Mouse (Mus musculus) lung, embryonic 14.5 days (tissue): Measurements from ENCODE around the gene Jarid2. TPM values are rescaled to one million over a fixed set of nuclear protein-coding genes. Genes with fewer than 3 reads are reported as not detected.

Experiments
- ATAC-seq: fragments of 200-750 bp; cut with Nextera tagmentation; 2 replicates; pipeline ENCODE4 v1.8.0; 2017; ENCODE audit warnings: mild to moderate bottlenecking, moderate TSS enrichment, moderate library complexity; ENCODE audit not compliant: insufficient read depth
- DNase-seq: peaks from one replicate; pipeline ENCODE4 v3.0.0-alpha.2; 2015
- H3K27ac ChIP-seq: fragments of 300-500 bp; sonication (generic); 2 replicates; pipeline ENCODE4 v1.5.1; 2014; ENCODE audit warnings: low read depth, mild to moderate bottlenecking, moderate library complexity
- H3K27me3 ChIP-seq: fragments of 300-500 bp; sonication (generic); 2 replicates; pipeline ENCODE4 v1.6.1; 2014; ENCODE audit warnings: low read length, control low read depth; ENCODE audit not compliant: insufficient read depth
- H3K36me3 ChIP-seq: fragments of 300-500 bp; sonication (generic); 2 replicates; pipeline ENCODE4 v1.6.1; 2014; ENCODE audit warnings: control low read depth; ENCODE audit not compliant: insufficient read depth
- H3K4me1 ChIP-seq: fragments of 300-500 bp; sonication (generic); 2 replicates; pipeline ENCODE4 v1.6.1; 2014; ENCODE audit warnings: antibody characterized with exemption, control low read depth; ENCODE audit not compliant: insufficient read depth
- H3K4me2 ChIP-seq: fragments of 300-500 bp; sonication (generic); 2 replicates; pipeline ENCODE4 v1.6.1; 2014; ENCODE audit warnings: mild to moderate bottlenecking
- H3K4me3 ChIP-seq: fragments of 300-500 bp; sonication (generic); 2 replicates; pipeline ENCODE4 v1.5.1; 2014; ENCODE audit warnings: low read depth, low read length
- H3K9ac ChIP-seq: fragments of 300-500 bp; sonication (generic); 2 replicates; pipeline ENCODE4 v1.6.1; 2014
- H3K9me3 ChIP-seq: fragments of 300-500 bp; sonication (generic); 2 replicates; pipeline ENCODE4 v1.6.1; 2016; ENCODE audit warnings: low read depth, low read length, control low read depth
- CTCF ChIP-seq: IDR thresholded peaks from 2 replicates; pipeline ENCODE4 v1.5.1; 2016; ENCODE audit warnings: antibody characterized with exemption, low read depth
- WGBS: fragments of 180-500 bp; shearing (Covaris S2); extraction: QIAGEN DNeasy Blood & Tissue Kit; methylation state at CpG from one replicate; pipeline ENCODE4 v1.1.7; 2014; 5-methylcytosine and 5-hydroxymethylcytosine counted together
- polyA plus RNA-seq: library from polyadenylated mRNA; unstranded; fragments of >200 nt; fragmentation: Nextera tagmentation; extraction: Ambion mirVana; gene quantifications from 2 replicates; pipeline ENCODE4 v1.2.1, GENCODE M21; 2014

Gene Jarid2
- polyA plus RNA-seq, 1 experiment from 2014 or later: 18.4 TPM

DNA sequence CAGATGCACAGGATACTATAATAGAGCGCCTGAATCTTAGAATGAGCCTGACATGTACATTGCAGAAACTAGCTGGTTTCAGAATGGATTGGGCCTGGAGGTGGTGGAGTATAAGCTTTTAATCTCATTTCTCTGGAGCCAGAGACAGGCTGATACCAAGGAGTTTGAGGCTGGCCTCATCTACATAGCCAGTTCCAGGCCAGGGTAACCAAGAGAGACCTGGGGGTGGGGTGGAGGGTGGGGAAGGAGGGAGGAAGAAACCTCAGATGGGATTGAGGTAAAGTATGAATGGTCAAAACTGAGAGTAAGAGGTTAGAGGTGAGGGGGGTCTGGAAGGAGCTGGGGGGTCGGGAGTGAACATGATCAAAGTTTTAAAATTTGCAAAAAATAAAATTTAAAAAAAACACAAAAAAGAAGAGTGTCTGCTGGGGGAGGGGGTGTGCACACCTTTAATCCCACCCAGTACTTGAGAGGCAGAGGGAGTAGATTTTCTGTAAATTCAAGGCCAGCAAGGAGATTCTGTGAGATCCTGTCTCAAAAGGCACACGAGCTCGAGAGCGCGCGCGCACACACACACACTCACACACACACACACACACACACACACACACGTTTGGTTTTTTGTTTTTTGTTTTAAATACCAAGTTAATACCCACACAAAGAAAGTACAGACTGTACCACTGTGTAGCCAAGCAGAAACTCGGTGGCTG is 22.9 kb upstream of the Jarid2 start:
- Histone ChIP-seq H3K4me3 (no peak overlapping the region), H3K4me1 (no peaks in the 10 kb centered on the region), H3K27ac (no peak overlapping the region), H3K27me3 (no peaks in the 10 kb centered on the region), H3K36me3 (no peaks in the 10 kb centered on the region), H3K9ac (no peak overlapping the region), H3K9me3 (no peaks in the 10 kb centered on the region), H3K4me2 (no peak overlapping the region)
- no peak for ATAC-seq
- no peak for DNase-seq
- TF ChIP-seq CTCF: no peak
- WGBS: 75% methylated on average over 10 of the region's 10 CpGs

DNA sequence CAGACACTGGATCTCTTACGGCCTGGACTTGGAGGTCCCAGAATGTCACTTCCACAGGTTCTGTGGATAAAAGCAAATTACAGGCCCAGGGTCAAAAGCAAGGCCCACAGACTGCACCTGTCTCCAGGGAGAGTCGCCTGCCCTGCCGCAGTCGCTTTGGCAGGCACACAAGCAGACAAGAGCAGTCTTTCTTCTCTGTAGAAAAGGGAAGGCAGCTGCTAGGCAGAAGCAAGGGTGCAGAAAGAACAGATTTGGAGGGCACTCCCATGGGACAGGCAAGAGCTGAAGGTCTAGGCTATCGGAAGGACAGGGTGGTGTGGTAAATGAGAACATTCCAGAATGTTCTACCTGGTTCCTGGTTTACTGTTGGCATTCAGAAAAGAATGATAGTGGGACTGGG is 22.1 kb upstream of the Jarid2 start:
- no peak for TF ChIP-seq CTCF
- Histone ChIP-seq H3K4me2 (no peak overlapping the region), H3K4me1 (no peaks in the 10 kb centered on the region), H3K9me3 (no peaks in the 10 kb centered on the region), H3K27me3 (no peaks in the 10 kb centered on the region), H3K9ac (no peak overlapping the region), H3K27ac (no peak overlapping the region), H3K36me3 (no peaks in the 10 kb centered on the region), H3K4me3 (no peak overlapping the region)
- no peak for DNase-seq
- WGBS: 85% methylated on average over 5 of the region's 5 CpGs
- ATAC-seq: no peak

DNA sequence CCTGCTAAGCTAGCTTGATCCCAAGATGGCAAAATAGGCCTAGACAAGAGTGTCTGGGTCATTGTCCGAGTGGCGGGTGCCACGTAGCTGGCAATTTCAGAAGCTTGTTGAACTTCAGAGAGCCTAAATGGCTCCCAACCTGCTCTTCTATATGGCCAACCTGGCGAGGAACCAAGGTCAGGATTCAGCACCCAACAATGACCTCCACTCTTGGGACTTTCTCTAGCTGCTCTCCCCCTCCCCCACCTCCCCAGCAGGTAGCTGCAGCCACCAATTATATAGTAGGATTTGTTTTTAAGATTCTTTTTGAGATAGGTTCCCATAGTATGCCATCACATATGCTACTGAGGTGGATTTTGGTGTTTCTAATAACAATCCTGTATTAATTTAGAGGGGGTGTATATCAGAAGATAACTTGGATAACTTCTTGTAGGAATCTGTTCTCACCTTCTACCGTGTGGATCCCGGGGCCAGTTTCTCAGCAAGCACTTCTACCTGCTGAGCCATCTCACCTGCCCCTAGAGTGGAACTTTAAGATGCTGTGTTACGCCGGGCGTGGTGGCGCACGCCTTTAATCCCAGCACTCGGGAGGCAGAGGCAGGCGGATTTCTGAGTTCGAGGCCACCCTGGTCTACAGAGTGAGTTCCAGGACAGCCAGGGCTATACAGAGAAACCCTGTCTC is 20.8 kb upstream of the Jarid2 start:
- Histone ChIP-seq H3K9me3 (no peaks in the 10 kb centered on the region), H3K27ac (no peak overlapping the region), H3K36me3 (no peaks in the 10 kb centered on the region), H3K4me2 (no peak overlapping the region), H3K9ac (no peak overlapping the region), H3K4me3 (no peak overlapping the region), H3K4me1 (no peaks in the 10 kb centered on the region), H3K27me3 (no peaks in the 10 kb centered on the region)
- 89% methylated on average over 13 of the region's 14 CpGs for WGBS
- TF ChIP-seq CTCF: no peak
- no peak for DNase-seq
- no peak for ATAC-seq

DNA sequence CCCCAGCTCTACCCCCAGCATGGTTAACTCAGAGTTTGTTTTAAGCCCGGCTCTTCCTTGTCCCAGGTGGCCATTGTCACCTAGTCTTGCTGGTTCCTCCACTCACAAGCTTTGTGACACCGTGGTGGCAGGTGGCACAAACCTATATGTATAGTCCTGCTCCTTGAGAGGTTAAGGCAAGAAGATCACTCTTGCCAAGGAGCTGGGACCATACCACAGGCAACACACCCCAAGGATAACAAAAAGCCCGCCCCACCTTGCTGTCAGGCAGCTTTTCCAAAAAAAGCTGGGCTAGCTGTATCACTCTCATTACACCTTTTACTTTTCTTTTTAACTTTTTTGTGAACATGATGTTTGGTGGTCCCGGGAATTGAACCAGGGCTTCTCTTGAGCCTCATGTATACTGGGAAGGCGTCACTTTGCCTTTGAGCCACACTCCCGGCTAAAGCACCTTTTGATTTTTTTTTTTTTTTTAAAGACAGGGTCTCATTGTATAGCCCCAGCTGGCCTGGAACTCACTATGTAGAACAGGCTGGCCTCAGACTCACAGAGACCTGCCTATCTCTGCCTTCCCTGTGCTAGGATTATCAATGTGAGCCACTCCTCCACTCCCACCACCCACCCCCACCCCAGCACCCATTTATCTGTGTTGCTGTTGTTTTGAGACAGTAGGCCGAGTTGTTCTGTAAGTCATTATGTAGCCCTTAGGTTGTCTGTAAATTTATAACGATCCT is 19.4 kb upstream of the Jarid2 start:
- ATAC-seq (no peak), DNase-seq (no peak)
- 61% methylated on average over 8 of the region's 8 CpGs for WGBS
- no peaks in the 10 kb centered on the region for H3K27me3 ChIP-seq
- H3K36me3 ChIP-seq: no peaks in the 10 kb centered on the region
- TF ChIP-seq CTCF: no peak
- H3K4me1 ChIP-seq: no peaks in the 10 kb centered on the region
- H3K4me2 ChIP-seq: no peak overlapping the region
- H3K9me3 ChIP-seq: no peaks in the 10 kb centered on the region
- no peak overlapping the region for H3K27ac ChIP-seq
- H3K4me3 ChIP-seq: no peak overlapping the region
- H3K9ac ChIP-seq: no peak overlapping the region

DNA sequence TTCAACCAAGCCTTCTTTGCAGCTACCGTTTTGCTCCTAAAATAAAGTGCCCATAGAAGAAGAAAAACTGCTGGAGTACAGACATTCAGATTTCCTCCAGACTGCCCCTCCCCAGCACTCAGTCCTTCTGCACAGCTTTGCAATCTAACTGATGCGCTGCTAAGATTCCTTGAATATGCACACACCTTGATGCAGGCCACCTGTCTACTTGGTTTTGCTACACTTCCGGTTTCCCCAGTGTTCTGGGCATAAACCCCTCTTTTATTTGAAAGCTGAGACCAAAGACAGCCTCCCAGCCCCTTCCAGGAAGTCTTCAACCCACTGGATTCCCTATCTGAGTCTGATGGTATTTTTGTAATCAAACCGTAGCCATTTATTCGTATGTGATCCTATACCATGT is 18.2 kb upstream of the Jarid2 start:
- WGBS: 49% methylated on average over 5 of the region's 5 CpGs
- TF ChIP-seq CTCF: no peak
- H3K27me3 ChIP-seq: no peaks in the 10 kb centered on the region
- no peak for ATAC-seq
- H3K27ac ChIP-seq: no peak overlapping the region
- H3K9ac ChIP-seq: no peak overlapping the region
- H3K36me3 ChIP-seq: no peaks in the 10 kb centered on the region
- H3K4me1 ChIP-seq: no peaks in the 10 kb centered on the region
- H3K4me3 ChIP-seq: no peak overlapping the region
- no peaks in the 10 kb centered on the region for H3K9me3 ChIP-seq
- H3K4me2 ChIP-seq: no peak overlapping the region
- DNase-seq: no peak

GRCm38 (mm10) chr13:44711882-44712281 is 17.4 kb upstream of the Jarid2 start:
- H3K9me3 ChIP-seq: no peaks in the 10 kb centered on the region
- no peak overlapping the region for H3K4me2 ChIP-seq
- no peak overlapping the region for H3K9ac ChIP-seq
- ATAC-seq (no peak), DNase-seq (no peak)
- H3K4me1 ChIP-seq: no peaks in the 10 kb centered on the region
- WGBS: 25% methylated on average over 1 of the region's 1 CpGs
- H3K27ac ChIP-seq: no peak overlapping the region
- no peak overlapping the region for H3K4me3 ChIP-seq
- H3K27me3 ChIP-seq: no peaks in the 10 kb centered on the region
- TF ChIP-seq CTCF: no peak
- no peaks in the 10 kb centered on the region for H3K36me3 ChIP-seq
